ENCODE assay signal across 31 mouse cellular contexts in genomic region chrX:13884348-13884747, GRCm38 (mm10).
"Had no signal": no experiment of that assay in that cellular context is flagged by ENCODE, and none has a peak within 500 bp of the region (broad histone marks: within the 10 kb centered on the region; RNA-seq: fewer than 3 reads in every experiment).

No protein-coding gene starts in this region.

- H3K9ac ChIP-seq: limb, embryonic 12.5 days; limb, embryonic 13.5 days; limb, embryonic 15.5 days; liver, embryonic 12.5 days; liver, embryonic 13.5 days; liver, embryonic 14.5 days; liver, embryonic 15.5 days; liver, postnatal 0 days; lung, embryonic 14.5 days; lung, embryonic 15.5 days; midbrain, embryonic 12.5 days; midbrain, embryonic 13.5 days; midbrain, embryonic 15.5 days had no signal

- ATAC-seq: liver, embryonic 12.5 days; liver, postnatal 0 days; lung, postnatal 0 days; midbrain, embryonic 13.5 days; midbrain, embryonic 15.5 days; midbrain, embryonic 16.5 days had no signal

- H3K4me2 ChIP-seq: limb, embryonic 12.5 days; limb, embryonic 13.5 days; limb, embryonic 15.5 days; liver, embryonic 11.5 days; liver, embryonic 12.5 days; liver, embryonic 13.5 days; liver, embryonic 15.5 days; lung, embryonic 14.5 days; lung, embryonic 15.5 days; midbrain, embryonic 11.5 days; midbrain, embryonic 12.5 days; midbrain, embryonic 13.5 days; midbrain, embryonic 15.5 days had no signal

- H3K27ac ChIP-seq: limb, embryonic 10.5 days; limb, embryonic 12.5 days; limb, embryonic 13.5 days; limb, embryonic 15.5 days; liver, embryonic 12.5 days; liver, embryonic 13.5 days; liver, embryonic 14.5 days; liver, embryonic 15.5 days; lung, embryonic 15.5 days; macrophage; midbrain, embryonic 10.5 days; midbrain, embryonic 12.5 days; midbrain, embryonic 13.5 days; midbrain, embryonic 15.5 days had no signal

- H3K36me3 ChIP-seq: limb, embryonic 10.5 days; limb, embryonic 12.5 days; limb, embryonic 13.5 days; limb, embryonic 15.5 days; liver, embryonic 12.5 days; liver, embryonic 13.5 days; liver, embryonic 15.5 days; lung, embryonic 15.5 days; midbrain, embryonic 10.5 days; midbrain, embryonic 12.5 days; midbrain, embryonic 13.5 days; midbrain, embryonic 15.5 days had no signal

- H3K9me3 ChIP-seq: limb, embryonic 10.5 days; limb, embryonic 12.5 days; limb, embryonic 13.5 days; limb, embryonic 15.5 days; liver, embryonic 12.5 days; liver, embryonic 13.5 days; liver, embryonic 15.5 days; lung, embryonic 15.5 days; megakaryocyte, embryonic 14.5 days; midbrain, embryonic 10.5 days; midbrain, embryonic 12.5 days; midbrain, embryonic 13.5 days; midbrain, embryonic 15.5 days had no signal

- H3K27me3 ChIP-seq: limb, embryonic 12.5 days; limb, embryonic 13.5 days; limb, embryonic 15.5 days; liver, embryonic 12.5 days; liver, embryonic 13.5 days; liver, embryonic 15.5 days; lung, embryonic 15.5 days; megakaryocyte, embryonic 14.5 days; midbrain, embryonic 12.5 days; midbrain, embryonic 13.5 days; midbrain, embryonic 15.5 days had no signal

- H3K4me3 ChIP-seq: limb, embryonic 10.5 days; limb, embryonic 12.5 days; limb, embryonic 13.5 days; limb, embryonic 15.5 days; liver, embryonic 12.5 days; liver, embryonic 13.5 days; liver, embryonic 15.5 days; lung, embryonic 15.5 days; megakaryocyte, embryonic 14.5 days; midbrain, embryonic 10.5 days; midbrain, embryonic 12.5 days; midbrain, embryonic 13.5 days; midbrain, embryonic 15.5 days; myocyte had no signal

- H3K4me1 ChIP-seq: limb, embryonic 10.5 days; limb, embryonic 12.5 days; limb, embryonic 13.5 days; limb, embryonic 15.5 days; liver, embryonic 12.5 days; liver, embryonic 13.5 days; liver, embryonic 15.5 days; lung, embryonic 15.5 days; megakaryocyte, embryonic 14.5 days; midbrain, embryonic 12.5 days; midbrain, embryonic 13.5 days had no signal

- DNase-seq: left cerebral cortex, postnatal 4 days; liver; liver, embryonic 13.5 days; liver, postnatal 0 days; lung, adult 18-20 months; lung, adult 2 months; lung, embryonic 14.5 days; lung, postnatal 10 days; lung, postnatal 14 days; lung, postnatal 36 days; lung, postnatal 4 days; midbrain, embryonic 14.5 days had no signal
